Mouse (Mus musculus): ENCODE data around the gene Tex44.

DNA sequence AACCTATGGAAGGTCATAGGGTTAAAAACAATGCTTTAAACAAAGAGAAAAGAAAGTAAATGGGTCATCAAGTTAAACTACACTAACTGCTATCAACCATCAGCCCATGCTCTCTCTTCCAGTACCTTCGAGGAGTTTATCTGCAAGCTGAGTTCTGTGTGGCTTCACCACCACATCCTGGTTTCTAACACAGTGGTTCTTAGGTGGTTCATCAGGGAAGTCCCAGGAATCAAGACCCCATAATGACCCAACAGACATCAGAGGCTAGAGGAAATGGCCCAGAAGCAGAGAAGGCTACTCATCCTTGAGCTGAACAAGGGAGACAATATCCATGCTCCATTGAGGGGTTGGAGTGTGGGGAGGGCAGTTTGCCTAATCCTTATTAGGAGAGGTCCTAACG is 11.0 kb upstream of the Tex44 start:
- TF ChIP-seq CTCF (IDR thresholded peaks at IDR 0.05) (no peak), EP300 (IDR thresholded peaks at IDR 0.05) (no peak)

All from lung, postnatal 0 days (tissue).